8 mouse cellular contexts compared by ENCODE assay signal in the genomic region with DNA sequence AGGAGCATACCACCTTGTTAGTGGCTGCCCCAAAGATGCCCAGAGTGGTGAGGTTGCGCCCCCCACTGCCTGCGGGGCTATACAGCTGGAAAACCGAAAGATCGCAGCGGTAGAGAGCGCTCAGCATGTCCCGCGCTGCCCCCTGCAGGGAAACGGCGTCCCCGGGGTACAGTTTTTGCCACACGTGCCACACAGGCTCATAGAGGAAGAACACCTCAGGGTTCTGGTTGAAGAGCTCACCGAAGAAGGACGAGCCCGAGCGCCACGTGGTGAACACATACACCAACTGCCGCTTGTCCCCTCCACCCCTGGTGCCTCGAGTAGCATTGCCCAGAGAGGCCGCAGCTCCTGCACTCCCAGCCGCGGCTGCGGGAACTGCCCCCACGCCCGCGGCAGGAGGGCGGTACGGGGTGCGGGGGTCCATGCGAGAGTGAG. TPM values are rescaled to one million over a fixed set of nuclear protein-coding genes. Genes with fewer than 3 reads are reported as not detected.
DNase-seq lines count a peak whose midpoint lies in the region; ATAC-seq and TF ChIP-seq lines count a peak whose summit lies in the region.

No protein-coding gene starts in this region.

- intact Hi-C loops in gastrocnemius, adult 2 months (cut with DNase I) = loop anchor here (5.0 kb wide), 2 partner anchors 538 to 668 kb away; no protein-coding TSS in a partner anchor

- no peak for ATAC-seq in G1E (ENCODE audit: extremely low read depth, insufficient number of reproducible peaks, low FRiP score, poor library complexity, severe bottlenecking)
- ATAC-seq in hindbrain, embryonic 16.5 days = peak; percentile 34

- H3K4me3 ChIP-seq in G1E (ENCODE audit: low read depth, low read length) = peak overlapping the region; percentile 35; the same call in 1 of the 2 replicates
- peak overlapping the region; percentile 84 for H3K4me3 ChIP-seq in gastrocnemius, adult 2 months
- peak overlapping the region; percentile 95 for H3K4me3 ChIP-seq in hindbrain, embryonic 16.5 days (ENCODE audit: low read length)

- H3K9ac ChIP-seq in hindbrain, embryonic 16.5 days (ENCODE audit: low read depth, low read length) = peak overlapping the region; percentile 94

- H3K27ac ChIP-seq in gastrocnemius, adult 2 months = no peak overlapping the region
- H3K27ac ChIP-seq in hindbrain, embryonic 16.5 days (ENCODE audit: low read depth, low read length) = peak overlapping the region; percentile 89

- DNase-seq in G1E (ENCODE audit: low spot score) = no peak
- peak; percentile 56 to 68 for DNase-seq in cerebellum, postnatal 25 days
- DNase-seq in gastrocnemius, adult 2 months = peak; percentile 69
- DNase-seq in left cerebral cortex, adult 11 months (ENCODE audit: low spot score) = peak; percentile 81
- peak; percentile 80 for DNase-seq in lung, postnatal 14 days
- peak; percentile 91 to 92 for DNase-seq in right cerebral cortex, postnatal 10 days (ENCODE audit: low spot score in 2 of 2)
- peak; percentile 62 for DNase-seq in urinary bladder, postnatal 14 days (ENCODE audit: low spot score)

- no peaks in the 10 kb centered on the region for H3K36me3 ChIP-seq in G1E (replicated peaks)
- H3K36me3 ChIP-seq in hindbrain, embryonic 16.5 days (ENCODE audit: control insufficient read depth, insufficient read depth, low read length) = no peaks in the 10 kb centered on the region

- H3K9me3 ChIP-seq in G1E (replicated peaks) = peaks cover 33% of the 10 kb centered on the region
- H3K9me3 ChIP-seq in hindbrain, embryonic 16.5 days (ENCODE audit: control insufficient read depth, low read length) = no peaks in the 10 kb centered on the region

- H3K27me3 ChIP-seq in G1E (ENCODE audit: insufficient read depth, low read length) = no peaks in the 10 kb centered on the region; the same call in 1 of the 2 replicates
- no peaks in the 10 kb centered on the region; the same call in 1 of the 2 replicates for H3K27me3 ChIP-seq in hindbrain, embryonic 16.5 days (replicated peaks; ENCODE audit: control insufficient read depth, insufficient read depth, low read length)

- no peaks in the 10 kb centered on the region for H3K4me1 ChIP-seq in G1E (ENCODE audit: insufficient read depth, low read depth, low read length)
- H3K4me1 ChIP-seq in hindbrain, embryonic 16.5 days (ENCODE audit: control insufficient read depth, insufficient read depth, low read depth, low read length) = peaks cover 18% of the 10 kb centered on the region

- 0% methylated on average over 30 of the region's 30 CpGs for WGBS in hindbrain, embryonic 16.5 days

- TF ChIP-seq CTCF in G1E (IDR thresholded peaks at IDR 0.05; ENCODE audit: low read depth, low read length) = no peak
- peak; percentile 69 for TF ChIP-seq CTCF in gastrocnemius, adult 2 months (IDR thresholded peaks at IDR 0.05)

- H3K4me2 ChIP-seq in hindbrain, embryonic 16.5 days (ENCODE audit: low read length) = peak overlapping the region; percentile 92

RNA-seq across cellular contexts. Expression of a gene that starts 1.0 kb away (rescaled TPM):
- total RNA-seq in G1E (2014; fragmentation: Nextera tagmentation) (not detected in 2 replicates), G1E (2017) (0.06 and 0.16 TPM in 2 replicates)
- not detected in 2 replicates for polyA plus RNA-seq in G1E (2012)
- under 1 TPM; 0.43 to 0.53 TPM for total RNA-seq in gastrocnemius, adult 2 months (2021)
- polyA plus RNA-seq in hindbrain, embryonic 16.5 days (2015; fragmentation: Nextera tagmentation; extraction: Ambion mirVana) = 19.2 and 19.3 TPM in 2 replicates

Comparison
In these comparisons a context has a peak if more than half of its experiments do, and no peak if none do; other contexts are left out.
1. H3K4me3 ChIP-seq: peak in every context shown above with its lines; median percentile 95 in hindbrain, embryonic 16.5 days; 84 in gastrocnemius, adult 2 months; 35 in G1E.